Mouse (Mus musculus): Measurements from ENCODE around the gene Sp2.

- TF ChIP-seq POLR2A (IDR thresholded peaks at IDR 0.05; ENCODE audit: low read depth, low read length) (peak; percentile 52), BHLHE40 (IDR thresholded peaks at IDR 0.05; ENCODE audit: low read depth, low read length) (peak; percentile 50; the same call in 1 of the 2 replicates), EP300 (IDR thresholded peaks at IDR 0.05; ENCODE audit: low read length) (peak; percentile 55; the same call in 1 of the 2 replicates), GABPA (IDR thresholded peaks at IDR 0.05; ENCODE audit: insufficient replicate concordance, low read depth, low read length) (no peak), CHD2 (IDR thresholded peaks at IDR 0.05; ENCODE audit: low read length) (peak; percentile 58), CTCF (conservative IDR thresholded peaks at IDR 0.05 in 1 of 2, IDR thresholded peaks at IDR 0.05 in 1 of 2; ENCODE audit: low read depth in 2 of 2, low read length in 2 of 2) (no peak), CHD1 (IDR thresholded peaks at IDR 0.05; ENCODE audit: low read depth, low read length) (peak; percentile 81; the same call in 1 of the 2 replicates)
Observed at GRCm38 (mm10) chr11:96966914-96967543, 15.7 kb downstream of the Sp2 start.

All from CH12.LX (cell line).